Mouse (Mus musculus): Measurements from ENCODE around the gene Gpr84.
"Not testable (repeated sequence)": the region's sequence is repeated elsewhere in the genome, so short reads cannot be mapped to it uniquely, and the experiment has no call there.

The Gpr84 gene

DNA sequence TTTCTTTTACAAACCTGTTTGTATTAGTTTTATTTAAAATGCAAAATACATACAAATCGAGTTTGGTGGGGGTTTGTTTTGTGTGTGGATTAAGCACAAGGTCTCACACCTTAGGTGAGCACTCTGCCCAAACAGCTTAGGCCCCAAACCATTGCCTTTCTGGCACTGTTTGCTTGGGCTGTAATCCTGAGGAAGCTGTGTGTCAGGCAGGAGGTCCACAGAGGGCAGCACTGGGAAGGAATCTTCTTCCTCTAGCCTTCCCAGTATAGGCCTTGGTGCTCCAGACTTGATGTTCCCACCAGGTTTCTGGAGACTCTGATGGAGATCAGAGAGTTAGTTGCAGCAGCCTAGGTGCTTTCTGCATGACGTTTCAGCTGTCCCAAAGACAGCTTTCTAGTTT, 25.8 kb downstream of the Gpr84 start:
- DNase-seq: no peak

DNA sequence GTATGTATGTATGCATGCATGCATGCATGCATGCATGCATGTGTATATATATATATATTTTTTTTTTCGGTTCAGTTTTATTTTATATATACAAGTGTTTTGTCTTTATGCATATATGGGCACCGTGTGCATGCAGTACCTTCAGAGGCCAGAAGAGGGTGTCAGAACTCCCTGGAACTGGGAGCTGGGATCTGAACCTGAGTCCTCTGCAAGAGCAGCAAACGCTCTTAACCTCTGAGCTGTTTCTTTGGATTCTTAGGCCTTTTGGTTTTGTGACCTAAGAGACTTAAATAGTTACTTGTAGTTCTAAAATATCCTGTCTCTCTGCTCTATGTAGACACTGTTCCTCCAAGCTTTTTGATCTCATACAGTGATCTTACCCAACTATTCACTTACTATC, 26.3 kb downstream of the Gpr84 start:
- DNase-seq: no peak

DNA sequence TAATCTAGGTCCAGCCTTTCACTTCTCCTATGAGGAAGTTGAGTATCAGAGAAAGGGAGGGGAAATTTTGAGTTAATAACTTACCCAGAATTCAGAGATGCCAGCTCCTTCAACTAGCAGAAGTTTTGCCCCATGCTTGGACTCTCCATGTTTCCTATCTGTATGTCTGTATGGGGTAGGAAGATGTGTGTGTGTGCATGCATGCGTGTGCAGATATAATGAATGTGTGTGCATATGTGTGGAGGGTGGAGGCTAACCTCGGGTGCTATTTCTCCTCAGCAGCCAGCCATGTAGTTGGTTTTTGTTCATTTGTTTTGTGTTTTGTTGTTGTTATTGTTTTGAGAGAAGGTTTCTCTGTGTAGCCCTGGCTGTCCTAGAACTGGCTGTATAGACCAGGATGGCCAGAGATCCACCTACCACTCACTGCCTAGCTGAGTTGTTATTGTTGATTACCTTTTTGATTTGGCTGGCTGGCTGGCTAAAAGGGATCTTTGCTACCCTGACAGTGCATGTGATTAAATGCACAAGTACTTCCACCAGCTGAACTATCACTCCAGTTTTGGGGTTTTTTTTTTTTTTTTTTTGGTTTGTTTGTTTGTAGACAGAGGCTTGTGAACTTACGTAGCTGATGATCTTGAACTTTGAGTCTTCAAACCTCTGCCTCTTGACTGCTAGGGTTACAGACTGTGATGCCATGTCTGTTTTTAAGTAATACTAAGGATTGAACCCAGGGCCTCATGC, 28.8 kb downstream of the Gpr84 start:
- no peak for DNase-seq

DNA sequence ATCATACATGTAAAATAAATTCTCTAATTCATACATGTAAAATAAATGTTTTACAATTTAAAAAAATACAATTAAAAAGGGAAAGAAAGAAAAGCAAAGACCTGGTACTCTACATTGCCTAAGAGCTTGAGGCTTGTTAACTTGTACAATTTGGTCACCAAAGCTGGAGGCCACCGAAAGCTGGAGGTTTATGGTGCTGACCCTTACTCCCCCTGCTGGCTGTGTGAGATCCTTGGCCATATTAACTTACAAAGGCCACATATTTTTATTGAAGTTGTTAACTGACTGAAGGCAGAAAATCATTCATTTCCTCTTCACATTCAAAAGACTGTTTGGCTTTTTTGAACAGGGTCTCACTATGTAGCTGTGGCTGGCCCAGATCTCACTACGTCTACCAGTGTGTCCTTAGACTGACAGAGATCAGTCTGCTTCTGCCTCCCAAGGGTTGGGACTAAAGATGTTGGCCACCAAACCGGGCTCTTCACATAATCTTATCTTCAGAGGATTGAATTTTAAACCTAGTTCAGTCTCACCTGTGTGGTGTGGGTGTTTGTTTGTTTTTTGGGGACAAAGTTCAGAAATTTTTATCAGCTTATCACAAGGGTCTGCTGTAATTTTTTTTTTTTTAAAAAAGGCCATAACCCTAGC, 29.5 kb downstream of the Gpr84 start:
- DNase-seq: no peak

DNA sequence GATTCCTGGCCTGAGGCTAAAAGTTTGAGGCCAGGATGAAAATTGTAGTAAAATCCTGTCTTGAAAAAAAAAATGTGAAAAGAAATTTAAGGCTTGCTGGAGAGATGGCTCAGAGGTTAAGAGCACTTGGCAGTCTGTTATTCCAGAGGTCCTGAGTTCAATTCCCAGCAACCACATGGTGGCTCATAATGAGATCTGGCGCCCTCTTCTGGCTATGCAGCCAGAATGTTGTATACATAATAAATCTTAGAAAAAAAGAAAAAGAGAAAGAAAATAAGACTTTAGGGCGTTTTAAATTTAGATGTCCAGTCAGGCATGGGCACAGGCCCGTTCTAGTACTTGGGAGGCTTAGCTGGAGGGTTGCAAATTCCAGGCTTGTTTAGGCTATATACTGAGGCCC, 30.7 kb downstream of the Gpr84 start:
- DNase-seq: no peak

DNA sequence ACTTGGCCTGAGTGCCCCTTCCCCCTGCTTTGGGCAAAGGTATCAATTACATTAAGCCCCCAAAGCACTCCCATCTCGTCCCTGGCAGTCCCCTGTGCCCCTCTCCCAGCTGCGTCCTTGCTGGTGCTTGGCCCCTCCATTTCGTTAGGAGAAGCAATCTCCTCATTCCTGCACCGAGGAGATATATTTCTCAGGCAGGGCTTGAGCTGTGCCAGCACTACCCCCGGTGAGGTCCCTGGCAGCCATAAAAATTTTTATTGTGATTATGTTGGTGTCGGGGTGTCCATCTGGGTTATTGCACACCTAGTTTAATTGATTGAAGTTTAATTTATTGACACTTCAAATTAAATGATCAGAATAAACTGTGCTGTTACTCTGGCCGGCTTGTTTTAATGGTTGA, 32.5 kb downstream of the Gpr84 start:
- DNase-seq: no peak

DNA sequence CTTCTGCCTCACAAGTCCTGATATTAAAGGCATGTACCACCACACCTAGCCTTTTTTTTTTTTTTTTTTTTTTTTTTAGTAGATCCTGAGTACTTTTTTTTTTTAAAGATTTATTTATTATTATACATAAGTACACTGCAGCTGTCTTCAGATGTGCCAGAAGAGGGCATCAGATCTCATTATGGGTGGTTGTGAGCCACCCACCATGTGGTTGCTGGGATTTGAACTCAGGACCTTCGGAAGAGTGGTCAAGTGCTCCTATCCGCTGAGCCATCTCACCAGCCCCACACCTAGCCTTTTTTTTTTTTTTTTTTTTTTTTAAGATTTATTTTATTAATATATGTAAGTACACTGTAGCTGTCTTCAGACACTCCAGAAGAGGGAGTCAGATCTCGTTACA, 34.5 kb downstream of the Gpr84 start:
- DNase-seq: not testable (repeated sequence)

DNA sequence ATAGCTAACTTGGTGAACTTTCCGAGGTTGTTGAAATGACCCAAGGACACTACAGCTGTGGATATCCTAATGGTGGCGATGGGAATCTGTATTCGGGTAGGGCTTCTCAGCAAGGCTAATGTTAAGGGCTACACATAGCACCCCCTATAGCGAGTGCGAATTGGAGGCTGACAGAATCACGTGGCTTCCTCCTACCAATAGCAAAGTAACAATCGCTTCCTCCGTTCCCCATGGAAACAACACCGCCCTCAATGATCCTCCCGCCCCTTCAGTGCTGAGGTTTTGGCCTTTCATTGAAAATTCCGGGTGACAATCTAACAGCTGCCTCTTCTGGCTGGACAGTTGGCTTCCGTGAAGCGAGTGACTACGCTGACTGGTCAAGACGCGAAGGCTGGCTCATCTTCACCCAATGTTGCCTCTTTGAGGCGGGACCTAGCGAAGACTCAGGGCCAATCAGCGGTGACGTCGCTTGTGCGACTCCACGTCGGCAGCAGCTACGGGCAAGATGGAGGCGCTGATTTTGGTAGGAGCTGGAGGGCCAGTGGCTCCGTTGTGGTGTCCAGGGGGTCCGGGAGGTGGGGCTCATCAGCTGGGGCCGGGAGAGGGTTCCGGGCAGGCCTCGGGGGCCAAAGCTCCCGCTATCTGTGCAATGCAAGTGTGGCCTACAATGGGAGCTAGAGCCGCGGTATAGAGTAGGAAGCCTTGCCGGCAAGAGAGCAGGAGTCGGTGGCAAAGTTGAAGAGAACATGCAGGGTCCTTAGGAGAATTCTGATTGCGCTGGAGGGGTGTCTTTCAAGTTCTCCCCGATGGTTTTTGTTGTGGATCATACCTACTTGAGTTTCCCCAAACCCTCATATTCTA, 37.8 kb downstream of the Gpr84 start, which contains the start of gene Copz1:
Gene Copz1 (plus strand): TSS at position 296 of the 861 bp plus-strand sequence.
- peak; percentile 99 for DNase-seq

DNA sequence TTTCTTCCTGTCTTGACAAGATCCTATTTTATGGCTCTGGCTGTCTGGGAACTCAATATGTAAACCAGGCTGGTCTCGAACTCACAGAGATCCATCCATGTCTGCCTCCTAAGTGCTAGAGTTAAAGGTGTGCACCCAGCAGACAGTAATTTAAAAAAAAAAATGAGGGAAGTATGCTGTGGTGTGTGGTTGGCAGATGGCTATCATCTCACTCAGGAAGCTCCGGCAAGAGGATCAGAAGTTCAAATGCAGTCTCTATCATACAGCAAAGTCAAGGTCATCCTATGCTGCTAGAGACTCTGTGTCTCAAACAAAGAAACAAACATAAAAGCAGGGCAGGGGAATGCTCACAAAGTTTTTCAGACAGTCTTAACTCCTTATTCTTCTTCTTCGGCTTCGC, 41.5 kb downstream of the Gpr84 start:
- no peak for DNase-seq

DNA sequence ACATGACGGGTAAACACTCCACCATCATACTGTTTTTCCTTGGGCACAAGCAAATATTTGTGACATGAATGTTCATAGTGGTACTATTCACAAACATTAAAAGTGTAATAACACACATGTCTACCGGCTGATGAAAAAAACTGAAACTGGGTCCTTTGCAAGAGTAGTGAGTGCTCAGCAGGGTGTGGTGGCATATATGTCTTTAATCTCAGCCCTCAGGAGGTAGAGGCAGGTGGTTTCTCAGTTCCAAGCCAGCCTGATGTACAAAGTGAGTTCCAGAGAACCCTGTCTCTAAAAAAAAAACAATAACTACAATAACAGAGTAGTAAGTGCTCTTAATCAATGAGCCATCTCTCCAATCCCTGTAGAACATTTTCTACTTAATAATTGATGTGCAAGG, 45.6 kb downstream of the Gpr84 start:
- DNase-seq: no peak

DNA sequence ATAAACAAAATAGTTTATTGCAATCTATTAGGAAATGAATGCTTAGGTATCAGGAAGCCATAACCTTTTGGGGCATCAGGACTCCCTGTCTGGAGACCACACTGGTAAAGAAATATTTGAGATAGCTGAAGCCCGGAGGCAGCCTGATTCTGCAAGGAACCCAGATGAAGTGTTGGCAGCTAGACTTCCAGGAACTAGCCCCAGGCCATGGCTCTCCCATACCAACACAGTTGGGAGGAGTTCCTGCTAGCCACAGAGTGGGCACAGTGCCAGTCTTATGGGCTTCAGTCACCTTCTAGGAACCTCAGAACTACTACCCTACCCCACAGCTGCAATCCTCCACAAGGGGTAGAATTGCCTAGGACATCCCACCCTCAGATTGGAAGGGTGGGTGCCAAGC, 50.4 kb downstream of the Gpr84 start:
- DNase-seq: no peak

DNA sequence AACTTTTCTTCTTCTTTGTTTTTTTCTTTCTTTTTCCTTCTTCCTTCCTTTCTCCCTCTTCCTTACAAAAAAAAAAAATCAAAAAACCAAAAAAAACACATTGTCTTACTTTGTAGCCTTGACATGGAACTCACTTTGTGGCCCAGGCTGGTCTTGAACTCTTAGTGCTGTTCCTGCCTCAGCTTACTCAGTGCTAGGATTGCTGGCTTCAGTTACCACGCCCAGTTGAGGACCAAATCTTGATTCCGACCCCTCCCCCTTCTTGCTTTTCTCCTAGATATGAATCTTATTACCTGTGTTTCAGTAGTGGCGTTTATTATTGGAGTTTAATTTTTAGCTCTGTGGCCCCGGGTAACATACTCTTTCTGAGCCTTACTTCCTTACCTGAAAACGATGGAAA, 51.2 kb downstream of the Gpr84 start:
- DNase-seq: no peak
